Mouse (Mus musculus): Measurements from ENCODE around the gene Cacna2d3. TPM values are rescaled to one million over a fixed set of nuclear protein-coding genes. Genes with fewer than 3 reads are reported as not detected.

Cacna2d3 gene
- total RNA-seq, 2 experiments from 2014 or later: 107 to 115 TPM

- no peak for DNase-seq (ENCODE audit: low spot score in 2 of 2)
Measured at GRCm38 (mm10) chr14:29498546-29499290, 222.9 kb downstream of the Cacna2d3 start.

DNA sequence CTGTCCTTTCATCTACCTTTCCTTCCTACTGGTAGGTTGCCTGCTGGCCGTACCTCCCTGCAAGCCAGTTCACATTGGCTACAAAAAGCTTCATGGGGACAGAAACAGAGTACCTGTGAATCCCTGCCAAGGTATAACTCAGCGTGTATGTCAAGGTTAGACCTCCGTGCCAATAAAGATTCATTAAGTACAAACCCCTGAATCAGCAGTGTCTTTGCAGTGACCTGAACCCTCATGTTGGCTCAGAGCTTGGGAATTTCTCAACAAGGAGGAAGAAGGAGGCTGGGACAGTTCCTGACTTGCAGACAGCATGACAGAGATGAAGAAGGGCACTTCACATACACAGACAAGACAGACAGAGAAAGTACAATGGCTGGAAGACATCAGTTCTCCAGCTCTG lies 225.1 kb downstream of the Cacna2d3 start:
- DNase-seq (ENCODE audit: low spot score in 2 of 2): no peak

DNA sequence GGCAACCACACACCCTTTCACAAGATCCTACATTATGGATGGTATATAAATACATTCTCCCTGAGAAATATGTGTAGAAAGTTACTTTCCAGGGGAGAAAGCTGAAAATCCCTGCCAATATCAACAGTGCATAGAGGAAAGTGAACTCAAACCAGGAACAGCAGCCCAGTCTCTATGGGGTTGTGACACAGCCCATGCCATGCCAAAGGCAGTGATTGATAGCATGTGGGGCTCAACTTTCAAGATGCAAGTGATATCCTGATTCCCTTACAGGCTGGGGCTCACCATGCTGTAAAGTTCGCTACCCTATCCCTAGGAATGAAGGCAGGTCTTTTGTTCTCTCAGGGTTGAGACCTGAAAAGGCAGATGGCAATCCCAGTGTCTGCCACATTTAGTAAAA lies 229.9 kb downstream of the Cacna2d3 start:
- no peak for DNase-seq (ENCODE audit: low spot score in 2 of 2)

GRCm38 (mm10) chr14:29485416-29485815 lies 236.2 kb downstream of the Cacna2d3 start:
- no peak for DNase-seq (ENCODE audit: low spot score in 2 of 2)

DNA sequence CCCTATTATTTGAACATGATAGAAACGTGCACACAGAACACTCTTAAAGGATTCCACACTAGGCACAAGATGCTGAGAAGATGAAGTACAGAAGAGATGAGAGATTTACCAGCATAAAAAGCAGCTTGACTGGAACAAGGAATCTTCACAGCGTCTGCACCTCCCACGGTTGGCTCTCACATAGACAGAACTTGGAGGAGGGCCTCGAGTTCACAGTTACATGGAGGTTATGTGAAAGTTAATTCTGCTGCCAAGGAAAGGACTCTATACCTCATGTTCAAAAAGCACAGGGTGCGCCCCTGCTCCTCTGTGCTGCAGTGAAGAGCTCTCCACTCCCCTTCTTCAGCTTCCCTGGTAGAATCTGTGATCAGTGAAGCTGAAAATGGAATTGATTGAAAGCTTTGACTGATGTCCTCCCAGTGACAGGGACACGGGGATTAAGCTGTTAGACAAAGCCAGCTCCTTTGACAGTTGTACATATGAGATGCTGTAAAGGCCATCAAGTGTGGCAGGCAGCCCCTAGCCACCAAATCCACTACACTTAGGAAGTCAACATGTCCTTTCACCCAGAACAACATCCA lies 243.2 kb downstream of the Cacna2d3 start:
- no peak for DNase-seq (ENCODE audit: low spot score in 2 of 2)

GRCm38 (mm10) chr14:29464277-29464676 lies 257.4 kb downstream of the Cacna2d3 start:
- no peak for DNase-seq (ENCODE audit: low spot score in 2 of 2)

DNA sequence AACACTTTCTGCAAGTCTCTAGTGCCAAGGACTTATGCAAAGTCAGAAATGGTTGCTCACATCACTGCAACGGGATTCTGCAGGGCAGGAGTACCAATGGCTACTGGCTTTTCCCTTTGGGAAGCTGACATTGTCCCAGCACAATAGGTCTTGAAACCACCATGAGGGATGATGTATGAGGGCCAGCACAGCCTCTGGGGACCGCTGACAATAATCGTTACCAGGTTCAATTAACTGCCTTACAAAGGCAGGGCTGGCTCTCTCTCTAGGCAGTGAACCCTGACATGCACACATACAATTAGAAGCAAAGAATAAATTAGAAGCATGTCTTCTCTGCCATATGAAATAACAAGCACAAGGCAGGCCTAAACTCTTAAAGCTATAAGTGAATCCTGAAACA lies 272.5 kb downstream of the Cacna2d3 start:
- DNase-seq (ENCODE audit: low spot score in 2 of 2): no peak

DNA sequence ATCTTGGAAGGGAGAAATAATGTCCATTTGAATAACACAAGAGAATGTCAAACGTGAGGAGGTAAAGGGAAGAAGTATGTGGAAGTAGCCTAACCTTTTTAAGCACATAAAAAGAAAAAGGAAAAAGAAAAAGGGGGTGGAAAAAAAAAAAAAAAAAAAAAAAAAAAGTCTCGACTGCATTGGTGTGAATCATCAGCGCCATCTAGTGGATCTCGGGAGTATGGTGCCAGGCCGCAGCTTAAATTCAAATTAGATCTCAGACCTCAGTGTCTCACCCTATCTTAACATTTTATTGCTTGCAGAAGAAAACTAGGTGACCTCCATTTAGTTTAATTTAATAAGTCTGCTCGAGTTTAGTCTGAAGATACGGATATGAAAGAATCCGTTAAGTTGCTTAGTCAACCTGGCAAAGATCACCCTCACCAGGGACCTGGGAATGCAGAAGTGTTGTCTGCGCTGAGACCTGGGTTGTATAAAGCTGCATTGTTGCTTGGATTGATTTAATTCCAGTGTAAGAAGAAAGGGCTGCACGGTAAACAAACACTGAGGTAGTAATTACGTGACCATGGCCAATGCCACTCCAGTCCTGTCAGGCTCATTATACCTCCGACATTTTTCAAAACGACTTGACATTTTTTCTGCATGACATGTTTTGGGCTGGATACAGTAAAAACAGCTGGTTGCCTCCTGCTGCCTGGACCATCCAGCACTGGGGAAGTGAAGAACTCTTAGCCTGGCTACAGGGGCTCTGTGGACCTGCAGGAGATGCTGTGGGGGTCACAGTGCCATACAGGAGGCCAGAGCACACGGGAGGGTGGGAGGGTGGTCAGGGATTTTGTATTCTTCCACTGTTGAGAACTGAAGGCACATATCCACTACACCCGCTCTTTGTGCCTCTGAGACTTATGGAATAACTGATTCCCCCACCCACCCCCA lies 278.3 kb downstream of the Cacna2d3 start:
- peak; percentile 71 to 79 for DNase-seq (ENCODE audit: low spot score in 2 of 2)

- DNase-seq (ENCODE audit: low spot score in 2 of 2): no peak
Measured at GRCm38 (mm10) chr14:29442476-29442875, 279.2 kb downstream of the Cacna2d3 start.

DNA sequence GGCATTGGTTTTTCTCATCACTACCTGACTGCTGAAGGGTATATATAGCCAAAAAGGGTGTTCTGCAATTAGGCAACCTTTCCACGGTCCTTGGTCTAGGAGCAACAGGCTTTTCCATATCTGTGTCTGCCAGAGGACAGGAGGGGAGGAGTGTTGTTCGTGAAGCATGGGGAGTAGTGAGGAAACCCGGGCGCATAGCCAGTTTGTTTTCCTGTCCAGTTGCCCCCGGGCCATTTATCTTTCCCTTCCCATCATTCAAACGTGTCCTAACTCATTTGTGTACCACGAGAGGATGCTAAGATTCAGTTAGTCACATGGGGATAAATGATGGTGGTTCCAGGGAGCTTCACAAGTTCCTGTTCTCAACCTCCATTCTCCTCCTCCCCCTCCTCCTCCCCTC lies 283.0 kb downstream of the Cacna2d3 start:
- no peak for DNase-seq (ENCODE audit: low spot score in 2 of 2)

GRCm38 (mm10) chr14:29438251-29438650 lies 283.4 kb downstream of the Cacna2d3 start:
- DNase-seq (ENCODE audit: low spot score in 2 of 2): no peak

- DNase-seq (ENCODE audit: low spot score in 2 of 2): no peak
Measured at GRCm38 (mm10) chr14:29435203-29435602, 286.5 kb downstream of the Cacna2d3 start.

DNA sequence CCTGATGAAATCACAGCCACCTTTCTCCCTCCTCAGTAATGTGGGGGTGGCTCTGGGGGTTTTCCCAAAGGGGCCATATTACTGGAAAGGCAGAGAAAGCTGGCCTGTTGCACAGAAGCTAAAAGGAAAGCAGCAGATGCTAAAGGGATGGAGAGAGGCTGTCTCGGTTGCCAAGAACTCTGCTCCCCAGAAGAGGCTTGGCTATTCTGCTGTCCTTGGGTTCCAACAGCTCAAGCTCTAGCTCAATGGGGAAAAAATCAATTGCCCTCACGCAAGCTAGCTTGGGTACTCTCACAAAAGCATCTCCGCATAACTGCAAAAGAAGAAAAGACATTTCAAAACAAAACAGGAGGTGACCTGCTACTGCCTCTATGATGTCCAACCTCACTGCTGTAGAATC lies 287.9 kb downstream of the Cacna2d3 start:
- DNase-seq (ENCODE audit: low spot score in 2 of 2): no peak

DNA sequence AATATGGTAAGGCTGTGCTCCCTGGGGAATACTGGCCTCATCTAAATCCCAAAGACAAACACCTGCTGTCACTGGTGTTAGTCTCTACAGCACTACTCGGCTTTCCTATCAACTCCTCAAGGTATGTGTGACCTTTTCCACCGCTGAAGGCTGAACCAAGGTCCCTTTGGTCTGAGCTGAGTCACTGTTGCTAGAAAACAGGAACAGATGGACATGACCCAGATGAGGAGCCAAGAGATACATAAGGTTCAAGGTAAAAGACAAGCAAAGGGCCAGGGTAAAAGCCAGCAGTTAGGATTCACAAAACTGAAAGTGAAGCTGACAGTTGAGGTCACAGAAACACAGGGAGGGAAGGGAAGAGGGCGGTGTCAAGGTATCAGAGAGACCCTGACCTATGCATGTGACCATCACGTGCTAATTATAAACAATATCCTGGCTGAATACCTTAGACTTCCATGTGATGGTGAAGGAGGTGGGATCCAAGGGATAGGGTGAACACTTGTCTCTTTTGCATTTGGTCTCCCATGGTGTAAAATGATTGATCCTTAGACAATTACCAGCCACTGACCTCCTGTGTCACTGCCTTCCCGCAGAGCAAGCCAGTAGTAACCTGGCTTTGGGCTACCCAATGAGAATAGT lies 288.5 kb downstream of the Cacna2d3 start:
- no peak for DNase-seq (ENCODE audit: low spot score in 2 of 2)

GRCm38 (mm10) chr14:29429788-29430187 lies 291.9 kb downstream of the Cacna2d3 start:
- no peak for DNase-seq (ENCODE audit: low spot score in 2 of 2)

DNA sequence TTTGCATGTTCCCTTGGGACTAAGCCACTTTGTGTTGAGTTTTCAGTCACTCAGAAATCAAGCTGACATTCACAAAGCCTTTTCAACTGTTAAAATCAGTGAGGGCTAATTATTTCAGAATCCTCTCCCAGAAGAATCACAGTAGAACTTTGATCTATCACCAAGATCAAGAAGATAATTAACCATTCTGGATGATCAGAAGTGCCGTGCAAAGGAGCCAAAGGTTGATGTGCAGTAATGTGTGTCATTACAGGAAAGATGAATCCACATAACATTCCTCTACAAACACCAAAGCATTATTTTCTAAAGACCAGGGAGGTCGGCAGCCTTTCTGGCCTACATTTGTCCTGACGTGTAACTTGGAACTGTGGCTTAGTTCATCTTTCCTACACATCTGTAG lies 296.0 kb downstream of the Cacna2d3 start:
- no peak for DNase-seq (ENCODE audit: low spot score in 2 of 2)

- no peak for DNase-seq (ENCODE audit: low spot score in 2 of 2)
Measured at GRCm38 (mm10) chr14:29425208-29425607, 296.5 kb downstream of the Cacna2d3 start.

DNA sequence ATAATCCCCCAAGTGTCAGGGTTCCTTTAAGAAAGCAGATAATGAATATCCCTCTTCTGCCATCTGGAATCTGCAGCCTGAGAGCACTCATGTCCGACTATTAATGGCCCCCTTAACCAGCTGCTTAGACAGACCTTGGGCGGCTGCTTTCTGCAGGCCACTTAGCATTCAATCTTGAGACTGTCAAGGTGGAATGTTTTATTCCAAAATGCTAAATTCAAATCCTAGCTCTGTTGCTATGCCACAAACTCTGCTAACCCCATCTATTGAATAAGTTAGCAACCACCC lies 315.8 kb downstream of the Cacna2d3 start:
- no peak for DNase-seq (ENCODE audit: low spot score in 2 of 2)

DNA sequence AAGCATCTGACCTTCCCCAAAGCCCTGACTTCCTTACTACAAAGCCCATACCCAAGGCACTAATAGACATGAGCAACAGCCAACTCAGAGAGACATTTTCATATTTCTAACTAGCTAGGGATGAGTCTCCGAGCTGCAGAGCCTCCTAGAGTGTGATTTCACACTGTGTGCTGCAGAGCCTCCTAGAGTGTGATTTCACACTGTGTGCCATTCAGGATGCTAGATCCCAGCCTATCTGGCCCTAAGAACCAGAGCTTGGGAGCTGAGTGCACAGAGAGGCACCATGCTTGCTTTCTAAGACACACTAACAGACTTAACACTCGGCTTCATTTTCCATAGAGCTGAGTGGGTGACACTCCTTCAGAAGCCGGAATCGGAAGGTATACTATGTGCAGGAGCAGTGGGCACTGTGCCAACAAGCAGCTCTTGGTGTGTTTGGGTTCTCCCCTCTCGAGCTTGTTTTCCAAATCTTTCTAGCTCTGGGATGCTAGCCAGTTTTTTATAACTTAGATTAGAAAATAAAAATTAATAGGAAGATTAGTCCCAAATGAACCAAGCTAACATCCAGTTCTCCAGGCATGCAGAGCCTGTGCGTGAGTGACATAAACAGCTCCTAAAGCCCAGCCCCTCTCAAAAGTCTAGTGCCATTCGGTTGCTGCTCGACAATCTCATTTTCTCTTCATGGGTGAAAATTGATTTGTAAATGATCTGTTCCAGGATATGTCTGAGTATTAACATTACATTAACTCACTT lies 316.4 kb downstream of the Cacna2d3 start:
- DNase-seq (ENCODE audit: low spot score in 2 of 2): no peak

DNA sequence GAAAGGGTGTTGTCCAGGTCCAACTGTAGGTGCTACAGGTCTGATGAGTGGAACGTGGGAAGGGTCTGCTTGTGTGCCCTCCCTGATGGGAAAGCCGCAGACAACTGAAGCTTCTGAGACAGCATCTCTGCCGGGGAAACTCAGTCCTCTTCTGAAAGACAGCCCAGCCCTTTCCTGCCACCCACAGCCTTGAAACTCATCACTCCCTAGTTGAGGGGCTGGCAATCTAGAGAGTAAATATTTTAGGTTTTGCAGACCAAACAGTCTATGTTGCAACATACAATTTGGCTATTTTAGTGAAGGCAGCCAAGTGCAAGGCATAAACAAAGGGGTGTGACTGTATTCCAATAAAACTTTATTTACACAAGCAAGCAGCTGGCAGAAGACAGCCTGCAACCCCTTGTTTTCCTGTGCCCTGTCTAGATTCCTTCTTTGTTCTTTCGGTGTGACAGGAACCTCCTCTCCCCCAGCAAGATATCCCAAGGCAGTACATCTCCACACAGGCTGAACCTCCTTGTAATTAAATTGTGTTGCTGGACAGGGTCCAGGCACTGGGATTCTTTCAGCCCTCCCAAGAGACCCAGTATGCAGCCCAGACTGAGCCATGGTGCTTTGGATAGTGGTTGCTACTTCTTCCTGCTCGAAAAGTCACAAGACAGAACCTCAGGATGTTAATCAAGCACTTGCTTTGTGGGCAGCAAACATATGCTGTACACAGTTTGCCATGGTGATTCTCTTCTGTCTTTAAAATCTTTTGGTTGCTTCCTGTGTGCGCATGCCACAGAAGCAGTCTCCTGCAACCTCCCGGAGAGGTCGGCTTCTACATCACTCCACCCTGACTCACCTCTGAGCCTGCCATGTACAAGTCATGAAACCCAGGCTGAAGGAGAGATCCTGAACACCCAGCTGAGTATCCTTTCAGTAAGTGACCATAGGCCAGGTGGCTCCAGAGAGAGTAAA lies 317.5 kb downstream of the Cacna2d3 start:
- peak; percentile 11 to 19 for DNase-seq (ENCODE audit: low spot score in 2 of 2)

Data from layer of hippocampus, postnatal 10 days (tissue).